Mouse (Mus musculus): ENCODE data around the gene Nobox. TPM values are rescaled to one million over a fixed set of nuclear protein-coding genes. Genes with fewer than 3 reads are reported as not detected.
A peak's percentile ranks its signal among the peaks of the same experiment; 100 is the strongest.

Nobox gene
- total RNA-seq, 2 experiments from 2014 or later: not detected

- TF ChIP-seq CTCF (IDR thresholded peaks at IDR 0.05): peak; percentile 3; the same call in 1 of the 2 replicates
- DNase-seq (ENCODE audit: extremely low spot score in 1 of 2, low spot score in 2 of 2): no peak
- Histone ChIP-seq H3K27ac (no peak overlapping the region), H3K4me3 (peak overlapping the region; percentile 45)
- intact Hi-C loops (cut with DNase I): no loop called here
Measured at GRCm38 (mm10) chr6:43266356-43266755, 43.0 kb downstream of the Nobox start.

GRCm38 (mm10) chr6:43265363-43266041, 43.9 kb downstream of the Nobox start, which contains the start of gene Arhgef5:
Gene Arhgef5, plus strand, starts transcription at chr6:43265582.
- no peak for DNase-seq (ENCODE audit: extremely low spot score in 1 of 2, low spot score in 2 of 2)
- Histone ChIP-seq H3K27ac (peak within 1 kb of the TSS; percentile 10; the same call in 1 of the 2 replicates), H3K4me3 (peak within 1 kb of the TSS; percentile 45)
- intact Hi-C loops (cut with DNase I): no loop called here
- TF ChIP-seq CTCF (IDR thresholded peaks at IDR 0.05): no peak

GRCm38 (mm10) chr6:43260756-43261155, 48.6 kb downstream of the Nobox start:
- Histone ChIP-seq H3K4me3 (no peak overlapping the region), H3K27ac (no peak overlapping the region)
- DNase-seq (ENCODE audit: extremely low spot score in 1 of 2, low spot score in 2 of 2): no peak
- TF ChIP-seq CTCF (IDR thresholded peaks at IDR 0.05): no peak
- intact Hi-C loops (cut with DNase I): no loop called here

- intact Hi-C loops (cut with DNase I): loop anchor here (1.0 to 10.0 kb wide), 2 partner anchors 43 to 80 kb away; no protein-coding TSS in a partner anchor
- no peak for DNase-seq (ENCODE audit: extremely low spot score in 1 of 2, low spot score in 2 of 2)
- Histone ChIP-seq H3K4me3 (no peak overlapping the region), H3K27ac (no peak overlapping the region)
- peak; percentile 64 for TF ChIP-seq CTCF (IDR thresholded peaks at IDR 0.05)
Measured at GRCm38 (mm10) chr6:43254193-43254926, 55.0 kb downstream of the Nobox start.

Other genes with a start within 250 kb of the Nobox start
- not detected for gene Olfr441, start 203.2 kb downstream of the Nobox start, total RNA-seq (2021)
- not detected for gene Olfr237-ps1, start 163.0 kb downstream of the Nobox start, total RNA-seq (2021)
- not detected for gene Olfr437, start 146.3 kb downstream of the Nobox start, total RNA-seq (2021)
- gene Olfr13, start 137.4 kb downstream of the Nobox start, total RNA-seq (2021): not detected
- gene Olfr435, start 112.4 kb downstream of the Nobox start, total RNA-seq (2021): not detected
- gene Olfr434, start 96.5 kb downstream of the Nobox start, total RNA-seq (2021): not detected
- not detected for gene Olfr47, start 78.0 kb downstream of the Nobox start, total RNA-seq (2021)
- 1 to 10 TPM; 2.5 to 3.0 TPM for gene Arhgef5, start 44.0 kb downstream of the Nobox start, total RNA-seq (2021)